Mouse (Mus musculus): ENCODE measurements around the gene Plekhf1. TPM values are rescaled to one million over a fixed set of nuclear protein-coding genes. Genes with fewer than 3 reads are reported as not detected.

The Plekhf1 gene
- total RNA-seq, 2 experiments from 2014 or later: 8.9 to 9.3 TPM

- DNase-seq: no peak
- intact Hi-C loops (cut with DNase I): no loop called here
Measured at GRCm38 (mm10) chr7:38219526-38219925, 8.3 kb downstream of the Plekhf1 start.

GRCm38 (mm10) chr7:38218631-38219367, 9.0 kb downstream of the Plekhf1 start:
- intact Hi-C loops (cut with DNase I): no loop called here
- no peak for DNase-seq

GRCm38 (mm10) chr7:38217417-38218171, 10.2 kb downstream of the Plekhf1 start:
- intact Hi-C loops (cut with DNase I): no loop called here
- DNase-seq: peak; percentile 89 to 92

- DNase-seq: no peak
Measured at GRCm38 (mm10) chr7:38215697-38216096, 12.1 kb downstream of the Plekhf1 start.

GRCm38 (mm10) chr7:38215281-38215680, 12.5 kb downstream of the Plekhf1 start:
- intact Hi-C loops (cut with DNase I): no loop called here
- no peak for DNase-seq

More at GRCm38 (mm10) chr7:38215697-38216096, 12.1 kb downstream of the Plekhf1 start:
- intact Hi-C loops (cut with DNase I): no loop called here

GRCm38 (mm10) chr7:38214473-38215214, 13.2 kb downstream of the Plekhf1 start:
- DNase-seq: peak in 1 of 2 experiments; percentile 6
- intact Hi-C loops (cut with DNase I): no loop called here

GRCm38 (mm10) chr7:38212651-38213062, 15.2 kb downstream of the Plekhf1 start:
- intact Hi-C loops (cut with DNase I): no loop called here
- DNase-seq: no peak

GRCm38 (mm10) chr7:38209478-38210152, 18.2 kb downstream of the Plekhf1 start:
- intact Hi-C loops (cut with DNase I): no loop called here

GRCm38 (mm10) chr7:38208969-38209368, 18.8 kb downstream of the Plekhf1 start:
- intact Hi-C loops (cut with DNase I): no loop called here
- DNase-seq: no peak

More at GRCm38 (mm10) chr7:38209478-38210152, 18.2 kb downstream of the Plekhf1 start:
- DNase-seq: no peak

- intact Hi-C loops (cut with DNase I): no loop called here
- DNase-seq: no peak
Measured at GRCm38 (mm10) chr7:38206564-38206963, 21.3 kb downstream of the Plekhf1 start.

- no peak for DNase-seq
- intact Hi-C loops (cut with DNase I): no loop called here
Measured at GRCm38 (mm10) chr7:38205801-38206200, 22.0 kb downstream of the Plekhf1 start.

- intact Hi-C loops (cut with DNase I): no loop called here
- DNase-seq: no peak
Measured at GRCm38 (mm10) chr7:38204314-38204713, 23.5 kb downstream of the Plekhf1 start.

GRCm38 (mm10) chr7:38201290-38201658, 26.5 kb downstream of the Plekhf1 start:
- intact Hi-C loops (cut with DNase I): loop anchor here (1.0 kb wide), 1 partner anchor 19 kb away; no protein-coding TSS in a partner anchor
- no peak for DNase-seq

GRCm38 (mm10) chr7:38200606-38201289, 27.1 kb downstream of the Plekhf1 start:
- intact Hi-C loops (cut with DNase I): loop anchor here (1.0 kb wide), 1 partner anchor 18 kb away; no protein-coding TSS in a partner anchor
- peak; percentile 90 to 93 for DNase-seq

- DNase-seq: no peak
- intact Hi-C loops (cut with DNase I): no loop called here
Measured at GRCm38 (mm10) chr7:38199907-38200605, 27.8 kb downstream of the Plekhf1 start.

- intact Hi-C loops (cut with DNase I): no loop called here
- no peak for DNase-seq
Measured at GRCm38 (mm10) chr7:38191571-38191970, 36.2 kb downstream of the Plekhf1 start.

- DNase-seq: no peak
- intact Hi-C loops (cut with DNase I): no loop called here
Measured at GRCm38 (mm10) chr7:38191146-38191545, 36.7 kb downstream of the Plekhf1 start.

GRCm38 (mm10) chr7:38190056-38190835, 37.6 kb downstream of the Plekhf1 start:
- DNase-seq: no peak
- intact Hi-C loops (cut with DNase I): no loop called here
